Comparison of ENCODE assay signal across 8 mouse cellular contexts in genomic region chr17:23570017-23570416, GRCm38 (mm10). TPM values are rescaled to one million over a fixed set of nuclear protein-coding genes. Genes with fewer than 3 reads are reported as not detected.
DNase-seq lines count a peak whose midpoint lies in the region; ATAC-seq and TF ChIP-seq lines count a peak whose summit lies in the region.

No protein-coding gene starts in this region.

- DNase-seq in cerebellum, adult 2 months = peak in 1 of 2 experiments; percentile 47
- no peak for DNase-seq in cerebellum, adult 11-12 months
- DNase-seq in liver, embryonic 14.5 days (ENCODE audit: low read depth in 3 of 3, low spot score in 3 of 3) = no peak
- DNase-seq in kidney, postnatal 10 days = peak; percentile 64
- peak; percentile 56 for DNase-seq in retina, postnatal 1 day
- no peak for DNase-seq in left cerebral cortex, adult 8-10 months (ENCODE audit: low spot score in 2 of 2)

- H3K4me2 ChIP-seq in liver, embryonic 14.5 days (ENCODE audit: low read depth) = no peak overlapping the region
- no peak overlapping the region for H3K4me2 ChIP-seq in liver, embryonic 12.5 days

- TF ChIP-seq EP300 in liver, embryonic 14.5 days (IDR thresholded peaks at IDR 0.05; ENCODE audit: low read depth) = no peak

- H3K4me3 ChIP-seq in cerebellum, adult 2 months (replicated peaks; ENCODE audit: insufficient read depth, low read depth, low read length) = no peak overlapping the region
- no peak overlapping the region for H3K4me3 ChIP-seq in liver, embryonic 14.5 days (ENCODE audit: insufficient read depth in 1 of 2, low read depth in 2 of 2, low read length in 2 of 2)
- H3K4me3 ChIP-seq in liver, embryonic 12.5 days = no peak overlapping the region

- ATAC-seq in liver, embryonic 14.5 days (ENCODE audit: insufficient read depth) = no peak; the same call in 1 of the 2 replicates
- ATAC-seq in liver, embryonic 12.5 days = no peak
- ATAC-seq in common myeloid progenitor, adult 5-6 weeks (replicated peaks; ENCODE audit: low read depth, poor library complexity, severe bottlenecking) = peak; percentile 88

- H3K9ac ChIP-seq in liver, embryonic 14.5 days (replicated peaks) = no peak overlapping the region
- H3K9ac ChIP-seq in liver, embryonic 12.5 days = no peak overlapping the region

- no peaks in the 10 kb centered on the region for H3K9me3 ChIP-seq in liver, embryonic 14.5 days (ENCODE audit: control insufficient read depth, low read length)
- no peaks in the 10 kb centered on the region for H3K9me3 ChIP-seq in liver, embryonic 12.5 days (replicated peaks)

- no peak overlapping the region for H3K27ac ChIP-seq in cerebellum, adult 2 months (ENCODE audit: insufficient read depth, low read length)
- H3K27ac ChIP-seq in liver, embryonic 14.5 days = no peak overlapping the region
- no peak overlapping the region for H3K27ac ChIP-seq in liver, embryonic 12.5 days

- 17% methylated on average over 6 of the region's 6 CpGs for WGBS in cerebellum, adult 2 months
- 39% methylated on average over 6 of the region's 6 CpGs for WGBS in liver, embryonic 14.5 days (ENCODE audit: insufficient replicate concordance)
- 33% methylated on average over 6 of the region's 6 CpGs for WGBS in liver, embryonic 12.5 days (ENCODE audit: insufficient replicate concordance)

- no peaks in the 10 kb centered on the region for H3K36me3 ChIP-seq in liver, embryonic 14.5 days (replicated peaks; ENCODE audit: control insufficient read depth, insufficient read depth, low read depth)
- H3K36me3 ChIP-seq in liver, embryonic 12.5 days = peaks cover 3% of the 10 kb centered on the region; the same call in 1 of the 2 replicates

- TF ChIP-seq POLR2A in cerebellum, adult 2 months (IDR thresholded peaks at IDR 0.05; ENCODE audit: borderline replicate concordance, insufficient read depth, low read length) = no peak

- no peaks in the 10 kb centered on the region; the same call in 1 of the 2 replicates for H3K4me1 ChIP-seq in cerebellum, adult 2 months (ENCODE audit: control insufficient read depth, insufficient read depth, low read length)
- H3K4me1 ChIP-seq in liver, embryonic 14.5 days (replicated peaks; ENCODE audit: control insufficient read depth in 2 of 2, insufficient read depth in 2 of 2, low read length in 1 of 2) = peaks cover 3 to 7% of the 10 kb centered on the region in 2 experiments; a peak in 3 of 4 replicates
- peaks cover 9% of the 10 kb centered on the region for H3K4me1 ChIP-seq in liver, embryonic 12.5 days

- peak; percentile 72 for TF ChIP-seq CTCF in cerebellum, adult 2 months (IDR thresholded peaks at IDR 0.05; ENCODE audit: borderline replicate concordance, insufficient read depth, low read depth, low read length)
- TF ChIP-seq CTCF in liver, embryonic 14.5 days (IDR thresholded peaks at IDR 0.05; ENCODE audit: low read depth) = peak; percentile 62

- no peaks in the 10 kb centered on the region for H3K27me3 ChIP-seq in cerebellum, adult 2 months (ENCODE audit: control insufficient read depth, insufficient read depth, low read length)
- H3K27me3 ChIP-seq in liver, embryonic 14.5 days (ENCODE audit: control insufficient read depth, insufficient read depth, low read length) = no peaks in the 10 kb centered on the region
- H3K27me3 ChIP-seq in liver, embryonic 12.5 days (replicated peaks) = no peaks in the 10 kb centered on the region

RNA-seq across cellular contexts. Expression of gene Zfp213, which starts 6.0 kb away (rescaled TPM):
- polyA plus RNA-seq in cerebellum, adult 2 months (2012; rRNA removed) = 9.2 and 9.5 TPM in 2 replicates
- polyA plus RNA-seq in liver, embryonic 14.5 days (2012; rRNA removed) = 3.7 and 4.1 TPM in 2 replicates
- polyA plus RNA-seq in liver, embryonic 14.5 days (2014; fragmentation: Nextera tagmentation; extraction: Ambion mirVana) = 4.1 and 4.8 TPM in 2 replicates
- 8.3 and 9.1 TPM in 2 replicates for polyA plus RNA-seq in liver, embryonic 12.5 days (2016; fragmentation: Nextera tagmentation; extraction: Ambion mirVana)
- 8.9 and 10.1 TPM in 2 replicates for total RNA-seq in common myeloid progenitor, adult 5-6 weeks (2017)
- 1 to 10 TPM; 5.9 to 7.1 (median 6.8) TPM for total RNA-seq in left cerebral cortex, adult 8-10 months (2022)

RNA-seq across cellular contexts. Expression of gene Zfp13, which starts 29.3 kb away (rescaled TPM):
- 25.6 and 27.2 TPM in 2 replicates for polyA plus RNA-seq in cerebellum, adult 2 months (2012; rRNA removed)
- polyA plus RNA-seq in liver, embryonic 14.5 days (2012; rRNA removed) = 1.9 and 2.0 TPM in 2 replicates
- 1.3 TPM in 2 replicates for polyA plus RNA-seq in liver, embryonic 14.5 days (2014; fragmentation: Nextera tagmentation; extraction: Ambion mirVana)
- 2.8 and 2.9 TPM in 2 replicates for polyA plus RNA-seq in liver, embryonic 12.5 days (2016; fragmentation: Nextera tagmentation; extraction: Ambion mirVana)
- 0.14 and 1.8 TPM in 2 replicates for total RNA-seq in common myeloid progenitor, adult 5-6 weeks (2017)
- total RNA-seq in left cerebral cortex, adult 8-10 months (2022) = 10 to 100 TPM; 20.6 to 32.1 (median 27.1) TPM

RNA-seq across cellular contexts. Expression of gene Zscan10, which starts 30.6 kb away (rescaled TPM):
- 0.13 and 0.16 TPM in 2 replicates for polyA plus RNA-seq in cerebellum, adult 2 months (2012; rRNA removed)
- not detected in 2 replicates for polyA plus RNA-seq in liver, embryonic 14.5 days (2012; rRNA removed)
- polyA plus RNA-seq in liver, embryonic 14.5 days (2014; fragmentation: Nextera tagmentation; extraction: Ambion mirVana) = not detected in 2 replicates
- not detected in 2 replicates for polyA plus RNA-seq in liver, embryonic 12.5 days (2016; fragmentation: Nextera tagmentation; extraction: Ambion mirVana)
- total RNA-seq in common myeloid progenitor, adult 5-6 weeks (2017) = not detected in 2 replicates
- not detected for total RNA-seq in left cerebral cortex, adult 8-10 months (2022)

Comparison
In these comparisons a context has a peak if more than half of its experiments do, and no peak if none do; other contexts are left out.
1. DNase-seq: peak in kidney, postnatal 10 days (single experiment) and retina, postnatal 1 day (single experiment); none in cerebellum, adult 11-12 months (single experiment), liver, embryonic 14.5 days (0 of 3) and left cerebral cortex, adult 8-10 months (0 of 2).